Mouse (Mus musculus): ENCODE measurements around the gene Tbce.

Tbce gene

DNA sequence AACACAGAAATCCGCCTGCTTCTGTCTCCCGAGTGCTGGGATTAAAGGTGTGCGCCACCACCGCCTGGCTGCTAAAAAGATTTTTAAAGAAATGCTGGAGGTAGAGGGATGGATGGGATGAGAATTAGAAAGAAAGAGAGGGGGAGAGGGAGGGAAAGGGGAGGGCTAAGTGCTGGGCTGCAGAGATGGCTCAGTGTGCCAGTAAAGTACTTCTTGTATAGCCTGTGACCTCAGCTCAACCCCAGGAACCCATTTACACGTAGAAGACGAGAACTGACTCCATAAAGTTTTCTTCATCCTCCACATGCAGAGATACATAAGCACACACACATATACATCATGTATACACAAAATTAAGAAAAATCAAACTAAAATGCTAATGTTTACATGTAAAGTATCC, 13.9 kb downstream of the Tbce start:
- 95% methylated on average over 6 of the region's 6 CpGs for WGBS

DNA sequence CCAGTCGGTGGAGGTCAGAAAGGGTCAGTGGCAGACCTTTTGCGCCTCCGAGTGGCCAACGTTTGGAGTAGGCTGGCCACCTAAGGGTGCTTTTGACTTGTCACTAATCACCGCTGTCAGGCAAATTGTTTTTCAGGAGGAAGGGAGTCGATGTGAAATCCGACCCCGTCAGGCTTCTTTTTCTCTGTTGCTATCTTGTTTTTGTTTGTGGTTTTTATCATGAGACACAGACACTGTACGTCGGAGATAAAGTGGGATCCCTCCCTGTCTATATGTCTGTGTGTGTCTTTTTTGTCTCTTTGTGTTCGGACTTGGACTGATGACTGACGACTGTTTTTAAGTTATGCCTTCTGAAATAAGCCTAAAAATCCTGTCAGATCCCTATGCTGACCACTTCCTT, 18.0 kb downstream of the Tbce start:
- 87% methylated on average over 11 of the region's 12 CpGs for WGBS

DNA sequence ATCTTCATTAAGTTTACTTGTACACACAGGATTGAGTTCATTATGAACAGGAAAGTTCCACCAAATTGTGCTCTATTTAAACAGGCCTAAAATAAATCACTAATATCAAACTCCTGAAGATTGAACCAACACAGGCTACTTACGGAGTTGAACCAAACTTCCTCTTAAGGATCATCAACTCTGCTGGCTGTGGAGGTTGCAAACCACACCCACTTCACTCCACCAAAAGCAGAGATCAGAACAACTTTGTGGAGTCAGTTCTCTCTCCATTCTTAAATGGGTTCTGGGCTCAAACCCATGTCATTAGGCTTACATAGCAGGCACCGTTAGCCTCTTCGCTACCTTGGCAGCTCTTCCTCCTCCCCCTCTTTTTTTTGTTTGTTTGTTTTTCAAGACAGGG, 20.6 kb downstream of the Tbce start:
- 87% methylated on average over 3 of the region's 3 CpGs for WGBS

DNA sequence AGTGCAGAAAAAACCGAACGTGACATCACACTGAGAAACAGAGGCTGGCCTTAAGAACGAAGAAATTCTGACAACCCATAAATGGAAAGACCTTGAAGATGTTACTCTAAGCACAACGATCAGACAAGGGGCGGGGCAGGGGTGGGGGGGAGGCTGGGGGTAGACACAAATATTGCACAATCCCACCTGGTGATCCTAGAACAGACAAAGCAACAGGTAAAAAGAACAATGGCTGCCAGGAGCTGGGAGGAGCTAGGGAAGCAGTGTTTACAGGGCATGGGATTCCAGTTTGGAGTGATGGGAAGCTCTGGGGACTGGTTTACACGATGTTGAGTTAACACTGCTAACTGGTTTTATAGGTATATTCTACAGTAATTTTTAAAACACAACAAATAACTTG, 23.8 kb downstream of the Tbce start:
- 89% methylated on average over 6 of the region's 6 CpGs for WGBS

DNA sequence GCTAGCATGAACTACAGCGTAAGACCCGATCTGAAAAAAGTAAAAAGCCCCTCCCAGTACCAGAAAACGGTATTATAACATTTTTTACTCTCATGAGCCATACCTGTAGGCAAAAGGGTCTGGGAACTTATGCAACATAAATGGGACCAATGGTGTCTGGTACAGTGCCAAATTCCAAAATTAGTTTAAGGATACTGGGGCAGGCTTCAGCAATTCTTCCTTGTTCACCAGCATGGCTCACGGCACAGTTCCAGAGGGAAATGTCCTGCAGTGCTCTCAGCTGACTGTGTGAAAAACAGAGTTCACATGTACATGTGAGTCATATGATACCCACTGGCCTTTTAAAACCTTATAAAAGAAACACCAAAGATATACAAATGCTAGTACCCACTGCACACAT, 24.9 kb downstream of the Tbce start:
- 88% methylated on average over 4 of the region's 4 CpGs for WGBS

DNA sequence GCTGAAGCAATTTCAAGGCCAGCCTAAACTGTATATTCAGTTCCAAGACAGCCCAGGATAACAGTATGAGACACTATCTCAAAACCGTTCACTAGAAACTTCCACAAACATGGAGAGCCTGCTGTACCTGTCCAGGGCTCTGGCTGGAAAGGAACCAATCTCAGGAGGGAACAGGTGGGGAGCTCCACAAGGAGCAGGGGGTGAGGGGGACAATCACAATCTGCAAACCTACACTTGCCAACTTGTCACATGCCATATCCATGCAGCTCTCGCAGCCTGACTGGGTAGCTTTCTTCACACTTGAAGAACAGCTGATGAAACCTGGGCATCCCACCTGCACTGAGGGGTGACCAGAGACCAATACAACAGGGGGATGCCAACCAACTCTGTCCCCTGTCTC, 25.4 kb downstream of the Tbce start:
- WGBS, result 87% methylated on average over 2 of the region's 2 CpGs

DNA sequence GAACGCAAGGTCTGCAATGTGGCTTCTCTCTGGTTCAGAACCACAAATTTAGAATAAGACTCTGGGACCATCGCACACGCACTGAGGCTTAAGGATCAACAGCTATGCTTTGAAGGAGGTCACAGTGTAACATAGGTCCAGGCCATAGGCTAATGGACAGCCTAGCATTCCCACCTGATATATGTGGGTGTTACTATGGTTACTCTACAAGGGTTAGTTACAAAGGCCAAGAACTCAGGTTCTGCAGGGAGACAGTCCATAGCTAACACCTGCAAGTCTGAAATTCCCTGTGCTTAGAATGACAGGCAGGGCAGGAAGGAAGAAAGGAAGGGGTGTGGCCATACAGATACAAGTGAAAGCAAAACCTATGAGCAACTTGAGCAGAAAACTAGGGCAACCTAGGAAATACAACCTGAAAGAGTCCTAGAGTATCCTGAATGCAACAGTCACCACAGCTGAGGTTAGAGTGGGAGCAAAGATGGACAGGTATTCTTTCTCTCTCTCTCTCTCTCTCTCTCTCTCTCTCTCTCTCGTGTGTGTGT, 27.9 kb downstream of the Tbce start:
- 96% methylated on average over 4 of the region's 4 CpGs for WGBS

DNA sequence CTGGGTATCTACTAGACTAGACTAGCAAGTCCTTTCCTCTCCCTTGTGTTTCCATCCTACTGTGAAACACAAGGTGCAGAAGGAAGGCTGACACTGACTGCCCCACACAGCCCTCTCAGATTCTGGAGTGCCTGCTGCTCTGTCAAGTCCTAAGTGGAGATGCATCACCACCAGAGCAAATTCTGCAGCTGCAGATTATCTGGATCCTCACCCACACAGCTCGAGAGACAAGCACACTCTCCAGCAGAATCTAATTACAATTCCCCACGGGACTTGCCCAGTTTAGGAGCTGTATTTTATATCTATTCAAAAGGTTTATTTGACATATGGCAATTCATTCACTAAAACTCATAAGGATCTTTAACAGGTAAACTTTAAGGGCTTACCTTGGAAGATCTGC, 33.4 kb downstream of the Tbce start:
- WGBS, result 30% methylated on average over 2 of the region's 2 CpGs

DNA sequence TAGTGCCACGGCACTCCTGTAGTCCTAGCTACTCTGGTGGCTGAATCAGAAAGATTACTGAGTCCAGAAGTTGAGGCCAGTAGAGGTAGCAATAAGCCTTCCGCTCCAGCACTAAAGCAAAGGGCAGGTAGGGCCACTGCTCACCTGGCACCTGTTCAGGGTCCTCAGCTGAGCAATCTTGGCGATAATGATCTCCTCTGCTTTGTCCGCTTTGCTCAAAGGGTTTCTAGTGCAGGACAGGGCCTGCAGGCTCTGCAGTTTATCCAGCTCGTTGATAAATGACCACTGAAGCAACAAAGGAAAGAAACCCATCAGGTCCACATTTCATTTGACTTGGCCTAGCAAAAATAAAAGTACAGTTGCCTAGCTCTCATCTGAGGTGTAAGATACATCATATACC, 34.4 kb downstream of the Tbce start:
- WGBS, result 94% methylated on average over 5 of the region's 5 CpGs

DNA sequence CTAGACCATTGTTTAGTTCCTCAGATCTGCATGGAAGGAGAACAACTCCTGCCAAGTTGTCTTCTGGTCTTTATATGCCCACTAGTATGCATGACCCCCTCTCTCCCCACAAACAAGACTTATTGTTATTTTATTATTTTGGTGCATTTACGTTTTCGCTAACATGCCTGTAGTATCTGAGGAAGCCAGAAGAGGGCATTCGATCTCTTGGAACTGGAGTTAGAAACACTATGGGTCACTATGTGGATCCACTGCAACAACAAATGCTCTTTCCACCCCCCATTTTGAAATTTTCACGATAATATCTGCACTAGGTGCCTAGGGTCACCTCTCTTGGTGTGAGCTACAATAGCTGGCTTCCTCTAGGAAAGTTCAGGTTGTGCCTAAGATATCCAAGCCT, 35.4 kb downstream of the Tbce start:
- WGBS, result 63% methylated on average over 4 of the region's 4 CpGs

DNA sequence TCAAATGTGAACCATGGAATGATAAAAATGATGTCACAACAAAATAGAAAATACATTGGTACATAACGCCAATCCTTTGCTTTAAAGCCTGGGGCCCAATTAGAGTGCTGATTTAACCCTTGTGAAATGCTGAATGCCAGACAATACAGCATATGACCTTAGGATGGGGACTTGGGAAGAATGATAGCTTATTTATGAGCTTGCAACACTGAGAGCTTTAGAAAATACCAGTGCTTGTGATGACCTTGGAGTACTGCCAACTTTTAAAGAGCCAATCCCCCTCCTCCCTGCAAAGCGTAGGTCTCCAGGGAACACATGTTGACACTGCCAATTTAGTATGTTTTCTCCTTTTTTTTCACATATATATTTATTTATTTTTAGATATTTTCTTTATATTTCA, 36.7 kb downstream of the Tbce start:
- 60% methylated on average over 2 of the region's 2 CpGs for WGBS

DNA sequence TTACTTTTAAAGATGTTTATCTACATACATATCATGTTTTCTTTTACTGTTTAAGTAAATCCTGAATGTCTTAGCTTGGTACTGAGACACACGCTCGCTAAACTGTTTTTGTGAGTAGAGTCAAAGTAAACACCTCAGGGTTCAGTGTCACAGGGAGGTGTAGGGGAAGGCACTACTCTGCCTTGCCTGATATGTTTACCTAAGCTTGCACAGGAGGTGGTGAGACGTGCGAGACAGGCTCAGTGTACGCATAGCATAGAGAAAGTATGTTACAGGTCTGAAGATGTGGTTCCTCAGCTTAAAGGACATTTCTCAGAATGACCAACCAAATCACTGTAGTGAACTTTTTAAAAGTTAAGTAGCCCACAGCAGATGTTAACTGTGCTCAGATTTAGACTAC, 42.0 kb downstream of the Tbce start:
- 90% methylated on average over 5 of the region's 5 CpGs for WGBS

DNA sequence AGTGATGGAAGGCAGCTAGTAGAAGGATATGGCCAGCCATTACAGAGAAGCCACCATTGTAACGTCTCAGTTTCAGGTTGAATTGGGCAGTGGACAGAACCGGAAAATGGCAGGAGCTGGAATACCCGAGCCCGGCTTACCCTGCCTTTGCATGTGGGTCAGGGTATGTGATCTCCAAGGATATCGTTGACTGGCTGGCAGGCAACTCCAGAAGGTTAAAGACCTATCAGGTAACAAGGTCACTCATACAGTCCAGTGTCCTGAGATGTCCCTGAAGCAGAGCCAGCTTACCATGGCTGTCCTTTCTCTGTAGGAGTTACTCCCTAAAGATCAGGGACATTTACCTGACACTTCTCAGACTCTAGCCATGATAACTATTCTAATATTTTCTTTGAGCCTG, 44.4 kb downstream of the Tbce start:
- 97% methylated on average over 5 of the region's 5 CpGs for WGBS

DNA sequence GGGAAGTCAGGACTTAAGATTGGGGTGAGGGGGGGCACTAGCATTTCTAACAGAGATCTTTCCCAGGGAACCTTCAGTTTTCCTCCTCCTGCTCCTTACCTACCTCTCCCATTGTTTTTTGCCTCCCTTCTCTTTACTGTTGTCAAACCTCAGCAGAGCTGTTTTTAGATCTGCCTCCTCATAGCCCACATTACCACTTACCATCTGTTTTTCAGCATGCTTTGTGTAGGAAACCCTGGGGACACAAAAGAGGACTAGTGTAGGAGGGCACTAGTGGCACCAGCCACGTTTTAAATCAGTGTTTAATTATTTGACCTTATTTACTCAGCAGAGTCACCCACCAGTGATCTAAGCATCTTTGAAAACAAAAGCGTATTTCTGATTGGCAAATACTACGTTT, 46.4 kb downstream of the Tbce start:
- WGBS, result 43% methylated on average over 3 of the region's 3 CpGs

DNA sequence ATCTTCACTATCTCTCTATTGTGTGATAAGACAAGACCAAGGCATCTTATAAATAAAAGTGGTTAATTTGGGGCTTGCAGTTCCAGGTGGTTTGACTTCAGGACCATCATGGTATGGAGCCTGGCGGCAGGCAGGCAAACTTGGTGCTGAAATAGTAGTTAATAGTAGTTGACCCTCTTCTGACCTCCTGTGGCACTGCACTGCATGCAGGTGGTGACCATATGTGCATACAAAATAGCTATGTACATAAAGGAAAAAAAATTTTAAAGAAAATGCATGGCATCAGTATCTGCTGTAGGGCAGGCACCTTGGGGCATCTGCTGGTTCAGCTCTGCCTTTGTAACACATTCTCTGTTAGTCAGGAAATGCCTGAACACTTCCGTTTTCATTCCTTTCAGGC, 49.0 kb downstream of the Tbce start:
- 80% methylated on average over 2 of the region's 2 CpGs for WGBS

DNA sequence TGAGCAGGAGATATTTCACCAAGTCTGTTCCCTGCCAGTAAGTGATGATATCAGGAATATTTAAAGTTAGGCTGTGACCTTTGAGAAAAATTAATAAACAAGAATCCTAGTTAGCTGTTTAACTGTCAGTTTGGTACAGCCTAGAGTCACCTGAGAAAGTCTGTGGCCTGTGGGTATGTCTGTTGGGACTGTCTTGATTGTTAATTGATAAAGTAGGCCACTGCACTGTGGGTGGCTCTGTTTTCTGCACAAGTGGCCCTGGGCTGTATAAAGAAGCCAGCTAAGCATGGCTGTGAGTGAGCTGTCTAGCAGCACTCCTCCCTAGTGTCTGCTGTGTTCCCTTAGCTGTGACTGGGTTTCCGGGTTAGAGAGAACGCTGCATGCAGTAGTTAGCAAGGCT, 50.3 kb downstream of the Tbce start:
- 56% methylated on average over 2 of the region's 2 CpGs for WGBS

DNA sequence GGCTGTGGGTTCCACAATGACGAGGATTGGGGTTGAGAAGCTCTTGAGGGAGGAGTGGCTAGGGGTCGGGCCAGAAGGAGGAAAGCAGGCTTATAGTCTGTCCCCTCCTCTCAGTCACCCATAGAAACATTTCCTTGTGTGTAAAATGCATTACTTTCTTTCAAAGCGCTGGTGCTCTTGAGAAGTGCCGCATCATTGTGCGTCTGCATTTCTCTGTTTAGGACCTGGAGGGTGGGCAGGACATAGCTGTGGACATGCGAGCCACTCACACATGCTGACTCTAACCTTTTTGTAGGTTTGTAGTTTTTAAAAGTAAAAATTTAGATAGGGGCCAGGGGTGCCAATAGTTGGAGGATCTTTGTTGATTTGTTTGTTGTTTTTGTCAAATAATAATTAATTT, 55.9 kb downstream of the Tbce start:
- 94% methylated on average over 6 of the region's 6 CpGs for WGBS

DNA sequence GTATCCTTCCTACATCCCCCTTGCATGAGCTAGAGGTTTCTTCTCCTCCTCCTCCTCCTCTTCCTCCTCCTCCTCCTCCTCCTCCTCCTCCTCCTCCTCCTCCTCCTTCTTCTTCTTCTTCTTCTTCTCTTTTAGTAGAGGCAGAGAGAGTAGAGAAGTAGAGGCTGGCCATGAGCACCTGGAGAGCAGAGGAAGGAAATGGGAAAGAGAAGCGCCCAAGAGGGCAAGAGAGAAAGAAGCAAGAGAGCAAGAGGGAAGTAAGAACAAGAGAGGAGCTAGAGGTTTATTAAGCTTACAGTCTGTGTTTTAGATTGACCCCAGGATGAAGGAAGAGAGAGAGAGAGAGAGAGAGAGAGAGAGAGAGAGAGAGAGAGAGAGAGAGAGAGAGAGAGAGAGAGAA, 57.6 kb downstream of the Tbce start:
- WGBS, result 92% methylated on average over 1 of the region's 1 CpGs

DNA sequence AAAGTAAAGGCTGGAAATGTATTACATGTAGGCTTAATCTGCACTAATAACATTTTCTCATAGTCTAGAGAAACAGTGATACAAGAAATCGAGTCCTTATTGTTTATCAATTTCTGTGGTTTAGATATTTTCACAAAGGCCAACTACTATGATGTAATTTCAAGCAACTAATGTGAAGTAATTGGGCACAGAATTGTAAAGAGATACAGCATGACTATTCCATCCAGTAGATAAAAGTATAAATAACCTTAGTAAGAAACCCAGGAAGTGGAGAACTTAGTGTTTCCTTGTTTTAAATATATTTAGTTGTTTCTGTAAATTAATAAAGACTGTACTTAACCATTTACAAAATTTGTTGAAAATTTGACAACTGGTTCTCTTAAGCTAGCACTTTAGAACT, 69.6 kb downstream of the Tbce start:
- WGBS, result 83% methylated on average over 1 of the region's 1 CpGs

DNA sequence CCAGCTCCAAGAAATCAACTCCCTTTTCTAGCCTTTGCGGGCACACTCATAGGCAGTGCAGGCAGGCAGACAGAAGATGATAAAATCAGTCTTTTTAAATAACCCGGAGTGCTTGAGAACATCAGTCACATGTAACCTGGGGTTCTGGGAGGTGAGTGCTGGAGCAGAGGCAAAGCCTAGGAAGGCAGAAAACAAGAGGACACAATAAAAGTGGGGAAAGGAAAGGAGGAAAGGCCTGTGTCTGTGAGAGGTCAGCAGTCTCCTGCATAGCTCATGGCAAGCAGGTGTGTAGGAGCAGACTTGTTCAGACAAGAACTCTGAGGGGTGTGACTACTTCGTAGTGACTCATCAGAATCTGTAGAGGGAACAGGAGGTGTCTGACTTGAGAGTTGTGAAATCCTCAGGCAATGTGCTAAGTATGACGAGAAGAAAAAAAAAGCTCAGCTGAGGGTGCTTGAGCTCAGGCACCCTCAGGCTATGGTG, 70.8 kb downstream of the Tbce start:
- 52% methylated on average over 4 of the region's 4 CpGs for WGBS

DNA sequence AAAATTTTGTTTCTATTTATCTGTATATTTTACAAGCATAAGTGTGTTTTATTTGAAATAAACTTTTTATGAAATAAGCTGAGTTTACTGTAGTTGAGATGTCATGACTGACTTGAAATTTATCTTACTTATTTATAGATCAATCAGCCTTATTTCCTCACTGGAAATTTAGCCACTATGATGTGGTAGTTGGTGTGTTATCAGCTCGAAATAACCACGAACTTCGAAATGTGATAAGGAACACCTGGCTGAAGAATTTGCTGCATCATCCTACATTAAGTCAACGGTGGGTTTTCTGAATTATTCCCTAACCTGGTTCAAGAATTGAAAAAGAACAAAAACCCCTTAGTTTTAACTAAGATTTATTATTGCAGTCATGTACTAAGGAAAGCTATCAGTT, 73.3 kb downstream of the Tbce start:
- WGBS, result 80% methylated on average over 4 of the region's 4 CpGs

DNA sequence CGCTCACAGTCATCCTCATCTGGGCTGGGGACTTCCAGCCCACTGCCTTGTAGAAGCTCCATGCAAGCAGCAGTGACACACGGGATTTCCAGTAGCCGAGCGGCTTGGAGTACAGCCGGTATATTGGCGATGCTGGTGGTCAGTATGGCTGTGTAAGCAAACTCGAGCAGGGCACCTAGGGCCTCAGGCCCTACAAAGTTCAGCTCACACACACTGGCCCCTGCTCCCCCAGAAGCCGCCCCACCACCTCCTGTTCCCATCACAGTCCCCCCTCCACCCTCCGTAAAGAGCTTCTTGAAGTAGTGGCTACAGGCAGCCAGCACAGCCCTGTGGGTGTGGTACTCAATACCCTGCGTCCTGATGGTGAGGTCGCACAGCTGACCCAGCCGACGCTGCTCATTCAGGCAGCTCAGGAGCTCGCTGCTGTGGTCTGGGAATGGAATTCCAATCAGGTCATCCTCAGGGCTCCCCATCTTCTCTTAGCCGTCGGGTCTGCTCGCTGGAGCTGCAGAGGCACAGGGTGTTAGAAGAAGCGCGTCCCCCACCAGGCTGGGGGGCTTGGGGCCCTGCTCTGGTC, 74.0 kb downstream of the Tbce start:
- WGBS, result 88% methylated on average over 19 of the region's 19 CpGs

DNA sequence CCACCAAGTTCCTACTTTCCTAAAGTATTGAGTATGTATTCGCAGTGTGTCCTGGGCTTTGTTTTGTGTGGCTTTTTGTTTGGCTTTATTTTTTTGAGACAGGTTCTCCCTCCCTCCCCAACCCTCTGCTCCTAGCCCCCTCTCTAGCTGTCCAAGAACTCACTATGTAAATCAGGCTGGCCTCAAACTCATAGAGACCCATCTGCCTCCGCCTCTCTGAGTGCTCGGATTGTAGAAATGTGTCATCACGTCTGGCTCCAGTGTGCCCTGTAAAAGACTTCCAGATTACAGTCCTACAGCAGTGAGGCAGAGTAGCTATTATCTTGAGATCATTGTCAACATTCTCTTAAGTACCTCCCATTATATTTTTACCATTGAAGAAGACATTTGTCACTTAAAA, 78.4 kb downstream of the Tbce start:
- WGBS, result 70% methylated on average over 4 of the region's 4 CpGs

DNA sequence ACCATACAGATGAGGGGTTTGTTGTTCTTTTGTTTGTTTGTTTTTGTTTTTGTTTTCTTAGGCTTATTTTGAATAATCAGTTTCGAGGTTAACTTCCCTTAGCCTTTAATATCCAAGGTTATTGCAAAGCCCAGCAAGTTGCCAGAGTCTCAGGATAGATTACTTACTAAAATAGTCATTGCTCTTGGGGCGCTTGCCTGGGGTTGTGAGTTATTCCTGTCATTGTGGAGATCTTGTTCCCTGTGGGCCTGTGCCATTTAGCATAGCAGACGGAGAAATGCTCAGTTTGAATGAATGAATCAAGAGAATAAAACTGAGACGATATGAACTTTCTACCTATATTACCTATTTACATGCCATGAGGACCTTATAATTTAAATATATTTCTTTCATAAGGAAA, 79.2 kb downstream of the Tbce start:
- 70% methylated on average over 4 of the region's 4 CpGs for WGBS

Measured in cerebral cortex, adult 2 months (tissue).